12 mouse cellular contexts compared by ENCODE assay signal in genomic region chr7:125722127-125722526, GRCm38 (mm10). TPM values are rescaled to one million over a fixed set of nuclear protein-coding genes. Genes with fewer than 3 reads are reported as not detected.
A peak's percentile ranks its signal among the peaks of the same experiment; 100 is the strongest.
DNase-seq lines count a peak whose midpoint lies in the region; ATAC-seq and TF ChIP-seq lines count a peak whose summit lies in the region.
"Had no signal": no experiment of that assay in that cellular context is flagged by ENCODE, and none has a peak within 500 bp of the region (broad histone marks: within the 10 kb centered on the region; RNA-seq: fewer than 3 reads in every experiment).

No protein-coding gene starts in this region.

- ATAC-seq in forebrain, postnatal 0 days, result no peak
- no peak for ATAC-seq in forebrain, embryonic 12.5 days (ENCODE audit: low FRiP score)
- ATAC-seq in liver, embryonic 12.5 days, result no peak
- ATAC-seq in megakaryocyte progenitor cell, adult 5-6 weeks (replicated peaks; ENCODE audit: poor library complexity), result peak; percentile 54; the same call in 1 of the 2 replicates

- no peak overlapping the region for H3K27ac ChIP-seq in forebrain, postnatal 0 days (ENCODE audit: low read depth, low read length)
- H3K27ac ChIP-seq in forebrain, embryonic 12.5 days, result no peak overlapping the region
- H3K27ac ChIP-seq in liver, embryonic 12.5 days, result no peak overlapping the region
- no peak overlapping the region for H3K27ac ChIP-seq in ES-E14 (ENCODE audit: insufficient read depth, low read depth, low read length, poor library complexity, severe bottlenecking)
- H3K27ac ChIP-seq: forebrain, embryonic 10.5 days; macrophage had no signal

- no peak overlapping the region for H3K4me2 ChIP-seq in forebrain, postnatal 0 days (ENCODE audit: low read depth)
- H3K4me2 ChIP-seq in forebrain, embryonic 12.5 days, result no peak overlapping the region
- no peak overlapping the region for H3K4me2 ChIP-seq in liver, embryonic 12.5 days
- H3K4me2 ChIP-seq: heart, embryonic 11.5 days had no signal

- H3K9ac ChIP-seq in forebrain, postnatal 0 days, result no peak overlapping the region
- H3K9ac ChIP-seq in forebrain, embryonic 12.5 days, result no peak overlapping the region
- no peak overlapping the region for H3K9ac ChIP-seq in liver, embryonic 12.5 days
- no peak overlapping the region for H3K9ac ChIP-seq in ES-E14 (ENCODE audit: insufficient read depth, low read depth, low read length, poor library complexity, severe bottlenecking)

- H3K4me1 ChIP-seq in forebrain, postnatal 0 days (ENCODE audit: insufficient read depth), result no peaks in the 10 kb centered on the region
- peaks cover 2% of the 10 kb centered on the region; the same call in 1 of the 2 replicates for H3K4me1 ChIP-seq in forebrain, embryonic 12.5 days
- no peaks in the 10 kb centered on the region for H3K4me1 ChIP-seq in liver, embryonic 12.5 days
- peaks cover 1 to 2% of the 10 kb centered on the region in 2 experiments; a peak in 1 of 4 replicates for H3K4me1 ChIP-seq in ES-E14 (ENCODE audit: control insufficient read depth in 2 of 2, insufficient read depth in 2 of 2, low read length in 2 of 2, poor library complexity in 1 of 2)

- TF ChIP-seq CTCF in forebrain, postnatal 0 days (IDR thresholded peaks at IDR 0.05; ENCODE audit: low read depth), result peak; percentile 38

- DNase-seq in forebrain, postnatal 0 days, result no peak
- peak; percentile 16 for DNase-seq in liver
- DNase-seq in ES-E14 (ENCODE audit: low read depth, low spot score), result no peak
- DNase-seq in urinary bladder, adult 18-20 months (ENCODE audit: low spot score in 2 of 2), result no peak
- DNase-seq in gastrocnemius, adult 18-20 months (ENCODE audit: low spot score), result no peak
- DNase-seq: right cerebral cortex, adult 18-20 months had no signal

- H3K4me3 ChIP-seq in forebrain, postnatal 0 days (ENCODE audit: low read depth, low read length), result no peak overlapping the region
- no peak overlapping the region for H3K4me3 ChIP-seq in forebrain, embryonic 12.5 days (replicated peaks)
- no peak overlapping the region for H3K4me3 ChIP-seq in liver, embryonic 12.5 days
- H3K4me3 ChIP-seq in ES-E14 (ENCODE audit: insufficient read depth in 1 of 2, low read depth in 1 of 2, low read length in 2 of 2, poor library complexity in 1 of 2, severe bottlenecking in 1 of 2), result no peak overlapping the region
- H3K4me3 ChIP-seq: forebrain, embryonic 10.5 days had no signal

- in situ Hi-C loops in ES-E14 (cut with MboI; ENCODE audit: low sequenced_read_pairs in 2 of 2, unreplicated experiment in 2 of 2), result no loop called here

- H3K27me3 ChIP-seq in forebrain, postnatal 0 days (ENCODE audit: insufficient read depth, low read length), result no peaks in the 10 kb centered on the region
- H3K27me3 ChIP-seq in forebrain, embryonic 12.5 days, result no peaks in the 10 kb centered on the region
- H3K27me3 ChIP-seq in liver, embryonic 12.5 days (replicated peaks), result no peaks in the 10 kb centered on the region

- H3K36me3 ChIP-seq in forebrain, postnatal 0 days (ENCODE audit: insufficient read depth), result no peaks in the 10 kb centered on the region
- no peaks in the 10 kb centered on the region for H3K36me3 ChIP-seq in forebrain, embryonic 12.5 days (replicated peaks)
- H3K36me3 ChIP-seq in liver, embryonic 12.5 days, result no peaks in the 10 kb centered on the region
- H3K36me3 ChIP-seq in ES-E14 (ENCODE audit: control insufficient read depth, insufficient read depth, low read length, poor library complexity, severe bottlenecking), result no peaks in the 10 kb centered on the region
- H3K36me3 ChIP-seq: forebrain, embryonic 10.5 days had no signal

- H3K9me3 ChIP-seq in forebrain, postnatal 0 days (ENCODE audit: low read length), result no peaks in the 10 kb centered on the region
- H3K9me3 ChIP-seq in forebrain, embryonic 12.5 days, result no peaks in the 10 kb centered on the region
- H3K9me3 ChIP-seq in liver, embryonic 12.5 days (replicated peaks), result no peaks in the 10 kb centered on the region
- no peaks in the 10 kb centered on the region for H3K9me3 ChIP-seq in ES-E14 (ENCODE audit: control insufficient read depth, insufficient read depth, low read depth, low read length)
- H3K9me3 ChIP-seq: forebrain, embryonic 10.5 days had no signal

TF ChIP-seq in ES-E14, 5 proteins besides CTCF, POLR2A, EP300 and RAD21:
- TF ChIP-seq ZNF384 (IDR thresholded peaks at IDR 0.05; ENCODE audit: low read depth, low read length) (no peak), ZC3H11A (IDR thresholded peaks at IDR 0.05; ENCODE audit: borderline replicate concordance, low read depth, low read length) (peak; percentile 17; the same call in 1 of the 2 replicates), CHD2 (IDR thresholded peaks at IDR 0.05; ENCODE audit: low read depth, low read length) (no peak)

RNA-seq across cellular contexts. Expression of gene D430042O09Rik, which starts 14.4 kb away (rescaled TPM):
- 16.2 and 19.8 TPM in 2 replicates for total RNA-seq in forebrain, postnatal 0 days (2014; rRNA removed)
- 3.5 and 4.6 TPM in 2 replicates for polyA plus RNA-seq in forebrain, postnatal 0 days (2015; fragmentation: Nextera tagmentation; extraction: Ambion mirVana)
- 9.9 and 12.2 TPM in 2 replicates for polyA plus RNA-seq in forebrain, embryonic 12.5 days (2016; fragmentation: Nextera tagmentation; extraction: Ambion mirVana)
- 3.4 and 3.5 TPM in 2 replicates for polyA plus RNA-seq in liver, embryonic 12.5 days (2016; fragmentation: Nextera tagmentation; extraction: Ambion mirVana)
- 4.4 and 4.8 TPM in 2 replicates for total RNA-seq in ES-E14 (2012; rRNA removed)
- 6.1 and 8.0 TPM in 2 replicates for total RNA-seq in megakaryocyte progenitor cell, adult 5-6 weeks (2015)
- total RNA-seq in megakaryocyte progenitor cell, adult 5-6 weeks (2017), result 7.2 and 7.9 TPM in 2 replicates
- total RNA-seq in gastrocnemius, adult 18-20 months (2021), result 1 to 10 TPM; 7.0 to 7.1 TPM

RNA-seq across cellular contexts. Expression of gene Gtf3c1, which starts 14.5 kb away (rescaled TPM):
- 69.7 and 77.2 TPM in 2 replicates for total RNA-seq in forebrain, postnatal 0 days (2014; rRNA removed)
- 14.3 and 19.0 TPM in 2 replicates for polyA plus RNA-seq in forebrain, postnatal 0 days (2015; fragmentation: Nextera tagmentation; extraction: Ambion mirVana)
- 51.4 and 53.6 TPM in 2 replicates for polyA plus RNA-seq in forebrain, embryonic 12.5 days (2016; fragmentation: Nextera tagmentation; extraction: Ambion mirVana)
- polyA plus RNA-seq in liver, embryonic 12.5 days (2016; fragmentation: Nextera tagmentation; extraction: Ambion mirVana), result 16.5 and 17.8 TPM in 2 replicates
- 83.5 and 95.4 TPM in 2 replicates for total RNA-seq in ES-E14 (2012; rRNA removed)
- total RNA-seq in megakaryocyte progenitor cell, adult 5-6 weeks (2015), result 18.3 and 21.8 TPM in 2 replicates
- 33.6 and 34.8 TPM in 2 replicates for total RNA-seq in megakaryocyte progenitor cell, adult 5-6 weeks (2017)
- 10 to 100 TPM; 27.9 to 32.2 TPM for total RNA-seq in gastrocnemius, adult 18-20 months (2021)
